Mouse (Mus musculus): Measurements from ENCODE around the gene Il11ra1. TPM values are rescaled to one million over a fixed set of nuclear protein-coding genes. Genes with fewer than 3 reads are reported as not detected.
"Not testable (repeated sequence)": the region's sequence is repeated elsewhere in the genome, so short reads cannot be mapped to it uniquely, and the experiment has no call there.

The Il11ra1 gene
- polyA plus RNA-seq, 1 experiment from 2014 or later, result 26.2 TPM

- DNase-seq (ENCODE audit: low read depth, low spot score) (no peak), ATAC-seq (no peak)
- H3K27me3 ChIP-seq, result no peaks in the 10 kb centered on the region
- ChIA-PET CTCF (no interaction called here), POLR2A (no interaction called here)
- TF ChIP-seq CTCF (IDR thresholded peaks at IDR 0.05), result no peak
- in situ Hi-C loops (cut with MboI; ENCODE audit: low pct_unique_long_range_greater_than_20kb), result no loop called here
Measured at GRCm38 (mm10) chr4:41681176-41681575, 18.6 kb upstream of the Il11ra1 start.

- no peak for ATAC-seq
- DNase-seq (ENCODE audit: low read depth, low spot score), result no peak
- no peaks in the 10 kb centered on the region for H3K27me3 ChIP-seq
- ChIA-PET CTCF (no interaction called here), POLR2A (no interaction called here)
- no peak for TF ChIP-seq CTCF (IDR thresholded peaks at IDR 0.05)
- in situ Hi-C loops (cut with MboI; ENCODE audit: low pct_unique_long_range_greater_than_20kb), result no loop called here
Measured at GRCm38 (mm10) chr4:41681947-41682346, 17.8 kb upstream of the Il11ra1 start.

DNA sequence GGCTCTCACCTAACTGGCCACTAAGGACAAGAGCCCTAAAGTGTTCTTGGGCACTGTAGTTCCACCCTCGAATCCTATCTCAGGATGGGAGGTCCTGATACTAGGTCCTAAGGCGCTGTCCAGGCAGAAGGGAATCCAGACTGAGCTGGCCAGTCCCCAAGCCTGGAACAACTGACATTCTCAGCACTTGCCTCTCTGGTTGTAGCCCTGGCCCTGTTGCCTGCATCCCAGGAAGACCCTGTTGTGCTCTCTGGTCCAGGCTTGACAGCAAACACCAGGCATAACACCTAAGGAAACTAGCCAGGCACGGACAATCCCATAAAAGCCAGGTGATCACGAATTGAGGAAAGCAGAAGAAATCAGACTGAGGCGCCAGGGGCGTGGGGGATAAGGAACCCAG, 17.0 kb upstream of the Il11ra1 start:
- ChIA-PET POLR2A (no interaction called here), CTCF (no interaction called here)
- in situ Hi-C loops (cut with MboI; ENCODE audit: low pct_unique_long_range_greater_than_20kb), result no loop called here
- no peaks in the 10 kb centered on the region for H3K27me3 ChIP-seq
- DNase-seq (ENCODE audit: low read depth, low spot score) (no peak), ATAC-seq (no peak)
- no peak for TF ChIP-seq CTCF (IDR thresholded peaks at IDR 0.05)

- H3K27me3 ChIP-seq; CTCF ChIA-PET; DNase-seq (ENCODE audit: low read depth, low spot score); POLR2A ChIA-PET; in situ Hi-C loops (cut with MboI; ENCODE audit: low pct_unique_long_range_greater_than_20kb): not testable (repeated sequence)
- peak; percentile 38 for ATAC-seq
Measured at GRCm38 (mm10) chr4:41683303-41683702, 16.5 kb upstream of the Il11ra1 start.

GRCm38 (mm10) chr4:41684131-41684930, 15.5 kb upstream of the Il11ra1 start:
- H3K27me3 ChIP-seq; CTCF ChIA-PET; DNase-seq (ENCODE audit: low read depth, low spot score); in situ Hi-C loops (cut with MboI; ENCODE audit: low pct_unique_long_range_greater_than_20kb); POLR2A ChIA-PET: not testable (repeated sequence)
- peak; percentile 26 for ATAC-seq

GRCm38 (mm10) chr4:41684931-41685453, 14.8 kb upstream of the Il11ra1 start:
- DNase-seq (ENCODE audit: low read depth, low spot score); ATAC-seq; CTCF ChIA-PET; in situ Hi-C loops (cut with MboI; ENCODE audit: low pct_unique_long_range_greater_than_20kb); POLR2A ChIA-PET; H3K27me3 ChIP-seq: not testable (repeated sequence)

- in situ Hi-C loops (cut with MboI; ENCODE audit: low pct_unique_long_range_greater_than_20kb); DNase-seq (ENCODE audit: low read depth, low spot score); ATAC-seq; CTCF ChIA-PET; H3K27me3 ChIP-seq; POLR2A ChIA-PET: not testable (repeated sequence)
Measured at GRCm38 (mm10) chr4:41685882-41686492, 13.8 kb upstream of the Il11ra1 start.

- H3K27me3 ChIP-seq; CTCF ChIA-PET; ATAC-seq; in situ Hi-C loops (cut with MboI; ENCODE audit: low pct_unique_long_range_greater_than_20kb); POLR2A ChIA-PET; DNase-seq (ENCODE audit: low read depth, low spot score): not testable (repeated sequence)
Measured at GRCm38 (mm10) chr4:41688562-41688961, 11.2 kb upstream of the Il11ra1 start.

DNA sequence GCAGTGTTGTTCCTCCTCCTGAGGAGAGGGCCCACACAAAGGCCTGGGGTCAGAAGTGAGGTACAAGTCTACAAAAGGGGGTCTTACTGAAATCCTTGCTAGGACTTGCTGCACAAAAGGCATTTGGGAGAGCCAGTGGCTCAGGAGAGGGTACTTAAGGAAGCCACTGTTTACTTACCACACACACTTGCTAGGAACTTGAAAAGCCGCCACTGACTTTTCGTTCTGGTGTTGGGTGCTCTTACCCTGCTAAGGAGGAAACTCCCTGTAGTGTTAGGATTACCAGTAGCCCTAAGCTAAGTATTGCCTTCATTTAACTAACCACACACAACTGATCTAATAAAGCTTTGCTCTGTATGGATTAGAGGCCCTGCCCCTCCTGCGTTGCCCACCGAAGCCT, 9.8 kb upstream of the Il11ra1 start:
- CTCF ChIA-PET; in situ Hi-C loops (cut with MboI; ENCODE audit: low pct_unique_long_range_greater_than_20kb); H3K27me3 ChIP-seq; POLR2A ChIA-PET; ATAC-seq; DNase-seq (ENCODE audit: low read depth, low spot score): not testable (repeated sequence)

GRCm38 (mm10) chr4:41693511-41693910, 6.3 kb upstream of the Il11ra1 start:
- ATAC-seq; DNase-seq (ENCODE audit: low read depth, low spot score); POLR2A ChIA-PET; H3K27me3 ChIP-seq; CTCF ChIA-PET; in situ Hi-C loops (cut with MboI; ENCODE audit: low pct_unique_long_range_greater_than_20kb): not testable (repeated sequence)

GRCm38 (mm10) chr4:41695800-41696199, 4.0 kb upstream of the Il11ra1 start:
- POLR2A ChIA-PET; in situ Hi-C loops (cut with MboI; ENCODE audit: low pct_unique_long_range_greater_than_20kb); ATAC-seq: not testable (repeated sequence)

DNA sequence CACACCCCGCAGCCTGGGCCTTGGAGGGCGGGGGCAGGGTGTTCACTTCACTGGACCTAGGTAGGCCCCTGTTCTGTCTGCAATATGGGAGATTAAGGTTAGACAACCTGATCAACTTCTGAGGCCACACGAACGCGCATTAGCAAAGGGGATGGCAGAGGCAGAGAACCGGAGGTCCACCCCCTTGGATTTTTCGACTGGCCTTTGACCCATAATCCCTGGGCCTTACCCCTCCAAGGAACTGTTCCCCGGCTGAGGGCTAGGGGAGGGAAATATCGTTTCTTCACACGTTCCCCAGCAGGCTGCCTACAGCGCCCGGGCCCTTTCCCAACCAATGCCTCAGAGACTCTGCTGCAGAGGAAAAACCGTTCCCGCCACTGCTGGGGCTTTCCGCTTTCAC, 3.3 kb upstream of the Il11ra1 start:
- DNase-seq (ENCODE audit: low read depth, low spot score); H3K27me3 ChIP-seq; ATAC-seq; in situ Hi-C loops (cut with MboI; ENCODE audit: low pct_unique_long_range_greater_than_20kb); POLR2A ChIA-PET; CTCF ChIA-PET: not testable (repeated sequence)

More at GRCm38 (mm10) chr4:41695800-41696199, 4.0 kb upstream of the Il11ra1 start:
- DNase-seq (ENCODE audit: low read depth, low spot score); H3K27me3 ChIP-seq; CTCF ChIA-PET: not testable (repeated sequence)

GRCm38 (mm10) chr4:41696930-41697841, 2.6 kb upstream of the Il11ra1 start, which contains the start of gene Cntfr:
Cntfr (minus strand) TSS chr4:41697089.
- DNase-seq (ENCODE audit: low read depth, low spot score); H3K27me3 ChIP-seq; ATAC-seq; CTCF ChIA-PET; in situ Hi-C loops (cut with MboI; ENCODE audit: low pct_unique_long_range_greater_than_20kb); POLR2A ChIA-PET: not testable (repeated sequence)

- POLR2A ChIA-PET; in situ Hi-C loops (cut with MboI; ENCODE audit: low pct_unique_long_range_greater_than_20kb); ATAC-seq; CTCF ChIA-PET; H3K27me3 ChIP-seq; DNase-seq (ENCODE audit: low read depth, low spot score): not testable (repeated sequence)
Measured at GRCm38 (mm10) chr4:41698421-41699016, 1.3 kb upstream of the Il11ra1 start.
